Mouse (Mus musculus): ENCODE measurements around the gene Fam216a.

DNA sequence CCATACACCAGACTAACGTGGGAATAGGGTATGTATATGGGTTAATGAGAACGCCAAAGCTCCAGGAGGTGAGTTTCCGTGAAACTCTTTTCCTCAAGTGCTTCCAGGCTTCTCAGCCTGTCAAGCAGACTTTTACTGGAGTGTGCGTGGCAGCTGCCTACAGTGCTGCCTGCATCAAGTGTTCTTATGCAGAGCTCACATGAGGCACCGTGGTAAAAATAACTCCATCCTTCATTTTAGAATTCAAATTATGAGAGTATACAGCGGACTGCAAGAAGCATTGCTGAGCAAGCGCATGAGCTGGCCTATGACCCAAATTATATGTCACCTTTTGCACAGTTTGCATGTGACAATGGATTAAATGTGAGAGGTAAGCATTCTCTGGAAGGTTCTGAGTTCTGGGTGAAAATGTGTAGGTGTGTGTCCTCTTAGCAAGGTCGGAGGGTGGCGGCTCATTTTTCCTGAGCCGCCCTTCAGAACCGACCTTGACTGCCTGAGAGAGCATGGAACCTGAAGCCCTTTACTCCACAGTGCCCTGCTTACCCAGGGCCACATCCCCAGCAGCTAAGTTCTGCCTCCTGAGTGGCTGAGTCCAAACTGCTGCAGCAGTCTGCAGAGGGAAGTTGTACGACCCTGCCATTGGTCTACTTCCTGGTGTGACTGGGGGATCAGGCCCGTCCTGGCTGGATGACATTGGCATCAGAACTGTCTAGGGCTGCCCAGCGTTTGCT is 52.5 kb downstream of the Fam216a start:
- no peak for TF ChIP-seq USF1 (IDR thresholded peaks at IDR 0.05; ENCODE audit: low read depth, low read length)
- no peak for TF ChIP-seq USF2 (conservative IDR thresholded peaks at IDR 0.05; ENCODE audit: low read depth, low read length)
- no peak for TF ChIP-seq MAX (IDR thresholded peaks at IDR 0.05; ENCODE audit: low read length)
- TF ChIP-seq POLR2A (IDR thresholded peaks at IDR 0.05; ENCODE audit: low read depth, low read length): no peak
- TF ChIP-seq ZC3H11A (IDR thresholded peaks at IDR 0.05; ENCODE audit: low read depth, low read length): no peak
- TF ChIP-seq MEF2A (IDR thresholded peaks at IDR 0.05; ENCODE audit: borderline replicate concordance, low read depth, low read length): no peak
- TF ChIP-seq E2F4 (IDR thresholded peaks at IDR 0.05; ENCODE audit: insufficient replicate concordance, low read depth, low read length): no peak
- no peak for TF ChIP-seq MAFK (IDR thresholded peaks at IDR 0.05; ENCODE audit: insufficient replicate concordance, low read length)
- TF ChIP-seq EP300 (IDR thresholded peaks at IDR 0.05; ENCODE audit: low read length): no peak

Measured in CH12.LX (cell line).